Mouse (Mus musculus) left cerebral cortex, postnatal 10 days (tissue): Measurements from ENCODE around the gene Olfr586. TPM values are rescaled to one million over a fixed set of nuclear protein-coding genes. Genes with fewer than 3 reads are reported as not detected.

Experiments
- DNase-seq, 2 experiments: peaks; one replicate each; pipeline ENCODE4 v3.0.0; 2021 to 2022; ENCODE audit warnings: low spot score in 2 of 2, mixed read lengths in 1 of 2; ENCODE audit errors: extremely low spot score in 1 of 2
- intact Hi-C: fragments of 180-260 bp; cut with DNase I; formaldehyde crosslinking; loops from one replicate; pipeline ENCODE4 v1.15.1; 2025
- total RNA-seq, 2 experiments: library from RNA; stranded (reverse); gene quantifications; 2 replicates each; pipeline ENCODE4 v1.2.3; 2021

Gene Olfr586
- total RNA-seq: not detected

GRCm38 (mm10) chr7:103125538-103125937 lies at the start of gene Olfr586:
Olfr586 (minus strand) TSS chr7:103125638.
- intact Hi-C loops: loop anchor here (10.0 kb wide), 1 partner anchor 611 kb away; no protein-coding TSS in a partner anchor
- no peak for DNase-seq

- intact Hi-C loops: no loop called here
- DNase-seq: no peak
Measured at GRCm38 (mm10) chr7:103169697-103170096, 44.3 kb upstream of the Olfr586 start.

- no peak for DNase-seq
- intact Hi-C loops: no loop called here
Measured at GRCm38 (mm10) chr7:103156256-103156655, 30.8 kb upstream of the Olfr586 start, which contains the start of gene Olfr589. Olfr589 (minus strand) TSS chr7:103156356.

DNA sequence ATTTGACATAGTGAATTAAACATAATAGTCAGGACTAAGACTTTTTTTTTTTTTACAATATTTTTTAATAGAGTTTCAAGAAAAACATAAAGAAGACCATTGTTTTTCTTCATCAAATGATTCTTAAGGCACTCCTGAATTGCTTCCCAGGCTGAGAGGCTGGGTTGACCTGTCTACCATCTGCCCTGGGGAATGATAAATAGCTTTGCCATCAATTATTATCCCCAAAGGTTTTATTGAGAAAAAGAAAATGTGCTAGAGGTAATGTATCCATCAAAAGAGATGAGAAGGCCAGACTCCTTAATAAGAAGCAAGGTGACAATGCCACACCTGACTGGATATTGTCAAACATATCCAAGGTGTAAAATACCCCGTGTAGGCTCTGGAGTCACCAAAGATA lies 15.1 kb upstream of the Olfr586 start, which contains the start of gene Olfr588-ps1:
Olfr588-ps1 (plus strand) TSS at position 301 of the 400 bp plus-strand sequence.
- intact Hi-C loops: no loop called here
- DNase-seq: no peak

- no peak for DNase-seq
- intact Hi-C loops: no loop called here
Measured at GRCm38 (mm10) chr7:103119406-103119805, 6.0 kb downstream of the Olfr586 start.

DNA sequence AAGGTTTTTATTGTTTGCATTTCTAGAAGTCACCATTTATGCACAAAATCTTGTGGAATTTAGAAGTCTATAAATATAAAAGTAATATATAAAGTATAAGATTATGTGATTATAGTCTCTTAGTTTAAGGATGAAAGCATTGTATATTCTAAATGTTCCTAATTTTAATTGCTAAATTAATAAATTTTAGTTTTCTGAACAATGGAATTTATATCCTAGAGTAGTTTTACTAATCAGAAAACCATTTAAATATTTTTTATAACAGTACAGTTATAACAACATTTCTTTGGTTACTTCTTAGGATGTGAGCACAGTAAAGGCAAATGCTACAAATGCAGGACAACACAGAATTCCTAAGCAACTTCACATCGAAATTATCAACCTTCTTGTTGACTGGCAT lies 28.0 kb downstream of the Olfr586 start, which contains the start of gene Olfr585:
Olfr585 (plus strand) TSS at position 301 of the 400 bp plus-strand sequence.
- no peak for DNase-seq
- intact Hi-C loops: no loop called here

DNA sequence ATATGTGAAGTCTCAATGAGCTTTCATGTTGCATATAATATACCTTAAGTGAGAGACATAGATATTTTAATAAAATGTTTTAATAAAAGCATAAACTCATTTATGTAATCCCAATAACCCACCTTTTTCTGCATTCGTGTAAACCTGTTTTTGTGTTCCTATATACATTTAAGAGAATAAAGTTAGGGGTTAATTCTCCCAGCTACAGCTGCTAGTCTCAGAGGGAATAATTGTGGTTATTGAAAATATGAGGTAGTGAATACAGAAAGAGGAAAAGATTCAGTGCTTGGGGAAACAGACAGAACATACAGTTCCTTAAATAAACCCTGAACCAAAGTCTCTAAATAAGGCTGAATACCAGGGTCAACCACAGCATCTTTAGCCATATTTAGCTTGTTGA lies 43.9 kb downstream of the Olfr586 start, which contains the start of gene Olfr584:
Olfr584 (plus strand) TSS at position 301 of the 400 bp plus-strand sequence.
- intact Hi-C loops: no loop called here
- DNase-seq: no peak

Other genes with a start within 250 kb of the Olfr586 start
- gene Olfr568, start 248.5 kb downstream of the Olfr586 start, total RNA-seq: not detected
- not detected for gene Olfr569, start 234.8 kb downstream of the Olfr586 start, total RNA-seq
- not detected for gene Olfr570, start 231.1 kb downstream of the Olfr586 start, total RNA-seq
- not detected for gene Olfr571, start 208.1 kb downstream of the Olfr586 start, total RNA-seq
- gene Olfr572, start 201.2 kb downstream of the Olfr586 start, total RNA-seq: not detected
- not detected for gene Olfr573-ps1, start 183.1 kb downstream of the Olfr586 start, total RNA-seq
- gene Olfr574, start 177.2 kb downstream of the Olfr586 start, total RNA-seq: not detected
- gene Olfr575, start 166.9 kb downstream of the Olfr586 start, total RNA-seq: not detected
- not detected for gene Olfr576, start 163.0 kb downstream of the Olfr586 start, total RNA-seq
- gene Olfr577, start 149.7 kb downstream of the Olfr586 start, total RNA-seq: not detected
- gene Olfr578, start 136.3 kb downstream of the Olfr586 start, total RNA-seq: not detected
- gene Olfr582, start 87.6 kb downstream of the Olfr586 start, total RNA-seq: not detected
- gene Olfr583, start 74.3 kb downstream of the Olfr586 start, total RNA-seq: not detected
- gene Olfr584, start 43.8 kb downstream of the Olfr586 start, total RNA-seq: not detected
- not detected for gene Olfr585, start 27.9 kb downstream of the Olfr586 start, total RNA-seq
- not detected for gene Olfr588-ps1, start 15.2 kb upstream of the Olfr586 start, total RNA-seq
- not detected for gene Olfr589, start 30.7 kb upstream of the Olfr586 start, total RNA-seq
- gene Olfr591, start 52.7 kb upstream of the Olfr586 start, total RNA-seq: not detected
- not detected for gene Olfr592, start 59.2 kb upstream of the Olfr586 start, total RNA-seq
- not detected for gene Olfr593, start 86.2 kb upstream of the Olfr586 start, total RNA-seq
- not detected for gene Olfr594, start 91.4 kb upstream of the Olfr586 start, total RNA-seq
- gene Usp17ld, start 126.9 kb upstream of the Olfr586 start, total RNA-seq: not detected
- not detected for gene Olfr596, start 180.0 kb upstream of the Olfr586 start, total RNA-seq
- not detected for gene Olfr597, start 190.7 kb upstream of the Olfr586 start, total RNA-seq
- gene Olfr598, start 197.9 kb upstream of the Olfr586 start, total RNA-seq: not detected
- not detected for gene Olfr599, start 210.3 kb upstream of the Olfr586 start, total RNA-seq
- not detected for gene Olfr600, start 224.0 kb upstream of the Olfr586 start, total RNA-seq
- gene Olfr601, start 237.0 kb upstream of the Olfr586 start, total RNA-seq: not detected